Mouse (Mus musculus) heart, embryonic 11.5 days (tissue): ENCODE data around the gene Gm20479. TPM values are rescaled to one million over a fixed set of nuclear protein-coding genes. Genes with fewer than 3 reads are reported as not detected.

Source experiments
- ATAC-seq: fragments of 200-750 bp; cut with Nextera tagmentation; replicated peaks from 2 replicates; pipeline ENCODE4 v1.8.0; 2017; ENCODE audit warnings: moderate library complexity; ENCODE audit not compliant: insufficient number of reproducible peaks, low FRiP score, low TSS enrichment
- H3K27ac ChIP-seq: fragments of 300-500 bp; sonication (generic); 2 replicates; pipeline ENCODE4 v1.5.1; 2014; ENCODE audit warnings: mild to moderate bottlenecking, low read depth, low read length
- H3K27me3 ChIP-seq: fragments of 300-500 bp; sonication (generic); 2 replicates; pipeline ENCODE4 v1.6.1; 2014; ENCODE audit warnings: mild to moderate bottlenecking, low read length, mixed read lengths; ENCODE audit not compliant: control insufficient read depth, insufficient read depth
- H3K36me3 ChIP-seq: fragments of 300-500 bp; sonication (generic); 2 replicates; pipeline ENCODE4 v1.6.1; 2014; ENCODE audit warnings: mild to moderate bottlenecking, low read length, moderate library complexity, mixed read lengths; ENCODE audit not compliant: control insufficient read depth, insufficient read depth
- H3K4me1 ChIP-seq: fragments of 300-500 bp; sonication (generic); 2 replicates; pipeline ENCODE4 v1.6.1; 2014; ENCODE audit warnings: low read length; ENCODE audit not compliant: control insufficient read depth, insufficient read depth
- H3K4me2 ChIP-seq: fragments of 300-500 bp; sonication (generic); 2 replicates; pipeline ENCODE4 v1.6.1; 2014; ENCODE audit warnings: mild to moderate bottlenecking, moderate library complexity
- H3K4me3 ChIP-seq: fragments of 300-500 bp; sonication (generic); 2 replicates; pipeline ENCODE4 v1.5.1; 2014; ENCODE audit warnings: low read depth, low read length
- H3K9ac ChIP-seq: fragments of 300-500 bp; sonication (generic); 2 replicates; pipeline ENCODE4 v1.6.1; 2014; ENCODE audit warnings: mild to moderate bottlenecking, low read depth, low read length, moderate library complexity
- H3K9me3 ChIP-seq: fragments of 300-500 bp; sonication (generic); replicated peaks from 2 replicates; pipeline ENCODE4 v1.6.1; 2016; ENCODE audit warnings: low read length; ENCODE audit not compliant: control insufficient read depth
- WGBS: fragments of 180-500 bp; shearing (Covaris S2); extraction: QIAGEN DNeasy Blood & Tissue Kit; methylation state at CpG from one replicate; pipeline ENCODE4 v1.1.7; 2014; ENCODE audit not compliant: insufficient replicate concordance; 5-methylcytosine and 5-hydroxymethylcytosine counted together
- polyA plus RNA-seq: library from polyadenylated mRNA; unstranded; fragments of >200 nt; fragmentation: Nextera tagmentation; extraction: Ambion mirVana; gene quantifications from 2 replicates; pipeline ENCODE4 v1.2.1, GENCODE M21; 2014

Gene Gm20479
- polyA plus RNA-seq, 1 experiment from 2014 or later, result 1.6 TPM

- H3K27me3 ChIP-seq, result peaks cover 22% of the 10 kb centered on the region
- H3K9me3 ChIP-seq, result peaks cover 10% of the 10 kb centered on the region
- ATAC-seq, result 0 out of 2 replicates have a peak, but pooled peaks have one; percentile 23
- 44% methylated on average over 3 of the region's 3 CpGs for WGBS
- no peak overlapping the region for H3K27ac ChIP-seq
- peak overlapping the region; percentile 67 for H3K4me2 ChIP-seq
- no peaks in the 10 kb centered on the region; the same call in 1 of the 2 replicates for H3K36me3 ChIP-seq
- H3K4me1 ChIP-seq, result peaks cover 3% of the 10 kb centered on the region
- H3K4me3 ChIP-seq, result no peak overlapping the region
- H3K9ac ChIP-seq, result no peak overlapping the region
These were observed 47.4 kb downstream of the Gm20479 start for GRCm38 (mm10) chr7:27309832-27310231.

- WGBS, result 10% methylated on average over 28 of the region's 28 CpGs
- Histone ChIP-seq H3K9ac (no peak overlapping the region), H3K27ac (no peak overlapping the region), H3K4me1 (peaks cover 3% of the 10 kb centered on the region), H3K36me3 (no peaks in the 10 kb centered on the region; the same call in 1 of the 2 replicates), H3K4me3 (peak overlapping the region; percentile 32), H3K4me2 (peak overlapping the region; percentile 66), H3K27me3 (peaks cover 27% of the 10 kb centered on the region), H3K9me3 (peaks cover 4% of the 10 kb centered on the region; the same call in 1 of the 2 replicates)
- peak; percentile 33; the same call in 1 of the 2 replicates for ATAC-seq
These were observed 48.2 kb downstream of the Gm20479 start for GRCm38 (mm10) chr7:27308821-27309549.

- Histone ChIP-seq H3K27ac (no peak overlapping the region), H3K4me1 (peaks cover 3% of the 10 kb centered on the region), H3K27me3 (peaks cover 29% of the 10 kb centered on the region), H3K36me3 (no peaks in the 10 kb centered on the region), H3K9ac (no peak overlapping the region), H3K4me3 (no peak overlapping the region), H3K9me3 (no peaks in the 10 kb centered on the region), H3K4me2 (no peak overlapping the region)
- WGBS, result 58% methylated on average over 9 of the region's 9 CpGs
- ATAC-seq, result no peak
These were observed 49.7 kb downstream of the Gm20479 start for GRCm38 (mm10) chr7:27307551-27307950.

- WGBS, result 68% methylated on average over 24 of the region's 24 CpGs
- Histone ChIP-seq H3K9me3 (no peaks in the 10 kb centered on the region), H3K4me1 (peaks cover 3% of the 10 kb centered on the region), H3K4me3 (no peak overlapping the region), H3K27ac (no peak overlapping the region), H3K36me3 (no peaks in the 10 kb centered on the region), H3K4me2 (no peak overlapping the region), H3K27me3 (peaks cover 29% of the 10 kb centered on the region), H3K9ac (no peak overlapping the region)
- ATAC-seq, result no peak
These were observed 50.8 kb downstream of the Gm20479 start for GRCm38 (mm10) chr7:27306161-27307160.

DNA sequence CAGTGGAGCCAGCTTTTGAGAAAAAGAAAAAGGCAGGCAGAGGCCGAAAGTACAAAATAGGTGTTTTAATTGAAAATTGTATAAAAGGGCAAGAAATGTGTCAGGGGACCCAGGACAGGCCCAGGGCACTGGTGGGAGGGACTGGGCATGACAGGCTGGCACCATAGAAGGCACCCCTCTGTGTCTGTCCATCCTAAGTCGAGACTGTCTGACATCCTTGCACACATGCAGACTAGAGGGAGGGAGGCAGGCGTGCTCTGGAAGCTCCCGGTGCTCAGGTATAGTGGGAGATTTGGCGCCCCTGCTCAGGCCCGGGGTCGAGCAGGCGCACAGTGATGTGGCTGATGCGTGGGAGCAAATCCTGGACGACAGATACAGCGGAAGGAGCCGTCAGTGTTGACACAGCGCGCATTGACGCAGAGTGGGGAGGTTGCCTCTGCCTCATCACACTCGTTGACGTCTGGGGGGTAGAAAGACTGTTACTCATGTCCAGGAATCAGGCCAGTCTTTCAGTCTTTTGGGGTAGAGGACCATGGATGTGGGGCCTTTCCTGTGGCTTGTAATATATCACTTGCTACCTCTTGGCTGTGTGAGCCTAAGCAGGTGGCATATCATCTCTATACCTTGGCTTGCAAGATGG lies 52.0 kb downstream of the Gm20479 start:
- H3K27me3 ChIP-seq, result peaks cover 19% of the 10 kb centered on the region
- H3K9me3 ChIP-seq, result no peaks in the 10 kb centered on the region
- no peak overlapping the region for H3K4me2 ChIP-seq
- ATAC-seq, result no peak
- 74% methylated on average over 17 of the region's 17 CpGs for WGBS
- no peaks in the 10 kb centered on the region for H3K36me3 ChIP-seq
- H3K4me3 ChIP-seq, result no peak overlapping the region
- H3K9ac ChIP-seq, result no peak overlapping the region
- peaks cover 3% of the 10 kb centered on the region for H3K4me1 ChIP-seq
- H3K27ac ChIP-seq, result no peak overlapping the region

Other genes with a start within 250 kb of the Gm20479 start
- not detected in 2 replicates for gene Cyp2f2, start 237.5 kb downstream of the Gm20479 start, polyA plus RNA-seq
- 0.13 TPM in 1 of 2 replicates, not detected in the other for gene Cyp2t4, start 203.7 kb downstream of the Gm20479 start, polyA plus RNA-seq
- 27.4 and 29.0 TPM in 2 replicates for gene Egln2, start 190.6 kb downstream of the Gm20479 start, polyA plus RNA-seq
- gene Rab4b, start 178.5 kb downstream of the Gm20479 start, polyA plus RNA-seq, result 44.3 and 49.7 TPM in 2 replicates
- 0.67 TPM in 1 of 2 replicates, not detected in the other for gene Gm21983, start 176.3 kb downstream of the Gm20479 start, polyA plus RNA-seq
- 0.34 and 0.44 TPM in 2 replicates for gene Mia, start 176.3 kb downstream of the Gm20479 start, polyA plus RNA-seq
- 2.3 and 3.5 TPM in 2 replicates for gene BC024978, start 161.6 kb downstream of the Gm20479 start, polyA plus RNA-seq
- 191 and 210 TPM in 2 replicates for gene Snrpa, start 161.1 kb downstream of the Gm20479 start, polyA plus RNA-seq
- 2.8 and 3.2 TPM in 2 replicates for gene Itpkc, start 128.8 kb downstream of the Gm20479 start, polyA plus RNA-seq
- gene Coq8b, start 124.4 kb downstream of the Gm20479 start, polyA plus RNA-seq, result 9.1 and 10.6 TPM in 2 replicates
- 3.4 and 4.6 TPM in 2 replicates for gene Numbl, start 99.0 kb downstream of the Gm20479 start, polyA plus RNA-seq
- gene Ltbp4, start 19.7 kb downstream of the Gm20479 start, polyA plus RNA-seq, result 28.9 and 31.5 TPM in 2 replicates
- 33.3 and 34.1 TPM in 2 replicates for gene Shkbp1, start 1.4 kb downstream of the Gm20479 start, polyA plus RNA-seq
- gene Sptbn4, start 90.3 kb upstream of the Gm20479 start, polyA plus RNA-seq, result 0.23 and 0.30 TPM in 2 replicates
- gene Blvrb, start 90.6 kb upstream of the Gm20479 start, polyA plus RNA-seq, result 106 and 121 TPM in 2 replicates
- gene Sertad3, start 116.3 kb upstream of the Gm20479 start, polyA plus RNA-seq, result 19.9 and 20.3 TPM in 2 replicates
- gene Sertad1, start 129.5 kb upstream of the Gm20479 start, polyA plus RNA-seq, result 37.5 and 38.8 TPM in 2 replicates
- gene Prx, start 141.9 kb upstream of the Gm20479 start, polyA plus RNA-seq, result 0.76 and 0.96 TPM in 2 replicates
- 0.44 and 0.57 TPM in 2 replicates for gene Hipk4, start 165.8 kb upstream of the Gm20479 start, polyA plus RNA-seq
- 59.5 and 64.2 TPM in 2 replicates for gene Pld3, start 195.8 kb upstream of the Gm20479 start, polyA plus RNA-seq
- 22.5 and 29.3 TPM in 2 replicates for gene 2310022A10Rik, start 195.8 kb upstream of the Gm20479 start, polyA plus RNA-seq
- 72.1 and 78.0 TPM in 2 replicates for gene Akt2, start 234.1 kb upstream of the Gm20479 start, polyA plus RNA-seq